ENCODE assay signal across 15 mouse cellular contexts in genomic region chr6:30671696-30672095, GRCm38 (mm10). TPM values are rescaled to one million over a fixed set of nuclear protein-coding genes. Genes with fewer than 3 reads are reported as not detected.
DNase-seq lines count a peak whose midpoint lies in the region; ATAC-seq and TF ChIP-seq lines count a peak whose summit lies in the region.
"Had no signal": no experiment of that assay in that cellular context is flagged by ENCODE, and none has a peak within 500 bp of the region (broad histone marks: within the 10 kb centered on the region; RNA-seq: fewer than 3 reads in every experiment).

No protein-coding gene starts in this region.

- no peak overlapping the region for H3K4me3 ChIP-seq in forebrain, embryonic 10.5 days
- H3K4me3 ChIP-seq in forebrain, postnatal 0 days (ENCODE audit: low read depth, low read length) = no peak overlapping the region
- H3K4me3 ChIP-seq in midbrain, embryonic 10.5 days = no peak overlapping the region
- no peak overlapping the region for H3K4me3 ChIP-seq in midbrain, postnatal 0 days (ENCODE audit: low read depth, low read length)
- H3K4me3 ChIP-seq in embryonic facial prominence, embryonic 15.5 days (replicated peaks) = no peak overlapping the region
- H3K4me3 ChIP-seq: intestine, embryonic 15.5 days; midbrain, embryonic 15.5 days had no signal

- no peak for DNase-seq in forebrain, embryonic 10.5 days (ENCODE audit: extremely low spot score, low spot score)
- DNase-seq in forebrain, postnatal 0 days = no peak
- no peak for DNase-seq in midbrain, embryonic 10.5 days (ENCODE audit: low spot score)
- no peak for DNase-seq in midbrain, postnatal 0 days (ENCODE audit: low spot score)
- DNase-seq in cerebellum, postnatal 4 days (ENCODE audit: low spot score in 2 of 2) = no peak
- no peak for DNase-seq in liver
- DNase-seq: gastrocnemius, postnatal 10 days; lung, embryonic 14.5 days had no signal

- H3K9me3 ChIP-seq in forebrain, embryonic 10.5 days = no peaks in the 10 kb centered on the region
- H3K9me3 ChIP-seq in forebrain, postnatal 0 days (ENCODE audit: low read length) = no peaks in the 10 kb centered on the region
- H3K9me3 ChIP-seq in midbrain, embryonic 10.5 days (replicated peaks) = no peaks in the 10 kb centered on the region
- no peaks in the 10 kb centered on the region for H3K9me3 ChIP-seq in midbrain, postnatal 0 days (ENCODE audit: low read length)
- no peaks in the 10 kb centered on the region for H3K9me3 ChIP-seq in embryonic facial prominence, embryonic 15.5 days (replicated peaks)
- H3K9me3 ChIP-seq: G1E; intestine, embryonic 15.5 days; midbrain, embryonic 15.5 days had no signal

- 83% methylated on average over 5 of the region's 5 CpGs for WGBS in forebrain, embryonic 10.5 days
- 61% methylated on average over 5 of the region's 5 CpGs for WGBS in forebrain, postnatal 0 days
- 86% methylated on average over 5 of the region's 5 CpGs for WGBS in midbrain, embryonic 10.5 days
- 77% methylated on average over 5 of the region's 5 CpGs for WGBS in midbrain, postnatal 0 days
- 41% methylated on average over 5 of the region's 5 CpGs for WGBS in embryonic facial prominence, embryonic 15.5 days

- peaks cover 9% of the 10 kb centered on the region for H3K27me3 ChIP-seq in forebrain, embryonic 10.5 days (ENCODE audit: poor library complexity, severe bottlenecking)
- no peaks in the 10 kb centered on the region for H3K27me3 ChIP-seq in forebrain, postnatal 0 days (ENCODE audit: insufficient read depth, low read length)
- H3K27me3 ChIP-seq in midbrain, embryonic 10.5 days (ENCODE audit: low read depth, poor library complexity, severe bottlenecking) = peaks cover 18% of the 10 kb centered on the region
- H3K27me3 ChIP-seq in midbrain, postnatal 0 days (ENCODE audit: insufficient read depth, low read length) = no peaks in the 10 kb centered on the region
- H3K27me3 ChIP-seq in embryonic facial prominence, embryonic 15.5 days = no peaks in the 10 kb centered on the region
- H3K27me3 ChIP-seq: intestine, embryonic 15.5 days; midbrain, embryonic 15.5 days had no signal

- no peak overlapping the region for H3K9ac ChIP-seq in forebrain, postnatal 0 days
- H3K9ac ChIP-seq in midbrain, postnatal 0 days (replicated peaks; ENCODE audit: low read length, poor library complexity, severe bottlenecking) = no peak overlapping the region
- no peak overlapping the region for H3K9ac ChIP-seq in embryonic facial prominence, embryonic 15.5 days
- H3K9ac ChIP-seq: intestine, embryonic 15.5 days; lung, embryonic 14.5 days; midbrain, embryonic 15.5 days had no signal

- TF ChIP-seq CTCF in forebrain, postnatal 0 days (IDR thresholded peaks at IDR 0.05; ENCODE audit: low read depth) = no peak
- TF ChIP-seq CTCF in midbrain, postnatal 0 days (IDR thresholded peaks at IDR 0.05) = no peak

- no peak for ATAC-seq in forebrain, postnatal 0 days
- ATAC-seq in midbrain, postnatal 0 days (ENCODE audit: low FRiP score) = no peak
- peak; percentile 81 for ATAC-seq in embryonic facial prominence, embryonic 15.5 days (ENCODE audit: insufficient number of reproducible peaks, low FRiP score, low TSS enrichment, low read depth)
- ATAC-seq in megakaryocyte progenitor cell, adult 5-6 weeks (replicated peaks; ENCODE audit: poor library complexity) = peak; percentile 44; the same call in 1 of the 2 replicates
- ATAC-seq: intestine, embryonic 15.5 days; midbrain, embryonic 15.5 days had no signal

- peaks cover 94% of the 10 kb centered on the region for H3K4me1 ChIP-seq in forebrain, embryonic 10.5 days
- H3K4me1 ChIP-seq in forebrain, postnatal 0 days (ENCODE audit: insufficient read depth) = peaks cover 24% of the 10 kb centered on the region
- peaks cover 75% of the 10 kb centered on the region for H3K4me1 ChIP-seq in midbrain, embryonic 10.5 days
- peaks cover 17% of the 10 kb centered on the region; the same call in 1 of the 2 replicates for H3K4me1 ChIP-seq in midbrain, postnatal 0 days (ENCODE audit: insufficient read depth, low read length)
- H3K4me1 ChIP-seq in embryonic facial prominence, embryonic 15.5 days = peaks cover 69% of the 10 kb centered on the region

- no peak overlapping the region for H3K4me2 ChIP-seq in forebrain, postnatal 0 days (ENCODE audit: low read depth)
- no peak overlapping the region for H3K4me2 ChIP-seq in midbrain, postnatal 0 days (ENCODE audit: low read depth, low read length, poor library complexity, severe bottlenecking)
- H3K4me2 ChIP-seq in embryonic facial prominence, embryonic 15.5 days (replicated peaks) = no peak overlapping the region
- H3K4me2 ChIP-seq: intestine, embryonic 15.5 days; lung, embryonic 14.5 days; midbrain, embryonic 15.5 days had no signal

- H3K36me3 ChIP-seq in forebrain, embryonic 10.5 days (replicated peaks) = no peaks in the 10 kb centered on the region
- no peaks in the 10 kb centered on the region for H3K36me3 ChIP-seq in forebrain, postnatal 0 days (ENCODE audit: insufficient read depth)
- 0 out of 2 replicates have a peak, but pooled peaks cover 5% of the 10 kb centered on the region for H3K36me3 ChIP-seq in midbrain, embryonic 10.5 days
- H3K36me3 ChIP-seq in midbrain, postnatal 0 days (ENCODE audit: insufficient read depth, low read length) = no peaks in the 10 kb centered on the region
- H3K36me3 ChIP-seq in embryonic facial prominence, embryonic 15.5 days = no peaks in the 10 kb centered on the region
- H3K36me3 ChIP-seq: intestine, embryonic 15.5 days; midbrain, embryonic 15.5 days had no signal

- H3K27ac ChIP-seq in forebrain, embryonic 10.5 days = peak overlapping the region; percentile 78
- no peak overlapping the region for H3K27ac ChIP-seq in forebrain, postnatal 0 days (ENCODE audit: low read depth, low read length)
- H3K27ac ChIP-seq in midbrain, embryonic 10.5 days (replicated peaks) = peak overlapping the region; percentile 29
- H3K27ac ChIP-seq in midbrain, postnatal 0 days (ENCODE audit: low read depth, low read length) = no peak overlapping the region
- H3K27ac ChIP-seq in embryonic facial prominence, embryonic 15.5 days (replicated peaks) = peak overlapping the region; percentile 79
- H3K27ac ChIP-seq: midbrain, embryonic 15.5 days had no signal

RNA-seq across cellular contexts. Expression of gene Cep41, which starts 21.9 kb away (rescaled TPM):
- polyA plus RNA-seq in forebrain, embryonic 10.5 days (2016; fragmentation: Nextera tagmentation; extraction: Ambion mirVana) = 15.9 and 22.1 TPM in 2 replicates
- 10.2 and 14.1 TPM in 2 replicates for total RNA-seq in forebrain, postnatal 0 days (2014; rRNA removed)
- polyA plus RNA-seq in forebrain, postnatal 0 days (2015; fragmentation: Nextera tagmentation; extraction: Ambion mirVana) = 8.8 and 10.6 TPM in 2 replicates
- 19.8 and 24.0 TPM in 2 replicates for polyA plus RNA-seq in midbrain, embryonic 10.5 days (2016; fragmentation: Nextera tagmentation; extraction: Ambion mirVana)
- 8.1 and 15.7 TPM in 2 replicates for total RNA-seq in midbrain, postnatal 0 days (2014; rRNA removed)
- 8.3 and 9.5 TPM in 2 replicates for polyA plus RNA-seq in midbrain, postnatal 0 days (2015; fragmentation: Nextera tagmentation; extraction: Ambion mirVana)
- 30.9 and 33.1 TPM in 2 replicates for polyA plus RNA-seq in embryonic facial prominence, embryonic 15.5 days (2015; fragmentation: Nextera tagmentation; extraction: Ambion mirVana)
- 7.5 and 10.2 TPM in 2 replicates for total RNA-seq in megakaryocyte progenitor cell, adult 5-6 weeks (2015)
- 5.2 and 8.4 TPM in 2 replicates for total RNA-seq in megakaryocyte progenitor cell, adult 5-6 weeks (2017)

RNA-seq across cellular contexts. Expression of gene Cpa1, which starts 32.7 kb away (rescaled TPM):
- 0.21 TPM in 1 of 2 replicates, not detected in the other for polyA plus RNA-seq in forebrain, embryonic 10.5 days (2016; fragmentation: Nextera tagmentation; extraction: Ambion mirVana)
- 1.1 TPM in 1 of 2 replicates, not detected in the other for total RNA-seq in forebrain, postnatal 0 days (2014; rRNA removed)
- polyA plus RNA-seq in forebrain, postnatal 0 days (2015; fragmentation: Nextera tagmentation; extraction: Ambion mirVana) = 0.29 and 0.69 TPM in 2 replicates
- polyA plus RNA-seq in midbrain, embryonic 10.5 days (2016; fragmentation: Nextera tagmentation; extraction: Ambion mirVana) = 0.19 TPM in 1 of 2 replicates, not detected in the other
- total RNA-seq in midbrain, postnatal 0 days (2014; rRNA removed) = 0.60 and 0.94 TPM in 2 replicates
- 0.44 and 0.51 TPM in 2 replicates for polyA plus RNA-seq in midbrain, postnatal 0 days (2015; fragmentation: Nextera tagmentation; extraction: Ambion mirVana)
- polyA plus RNA-seq in embryonic facial prominence, embryonic 15.5 days (2015; fragmentation: Nextera tagmentation; extraction: Ambion mirVana) = 0.98 and 1.2 TPM in 2 replicates
- total RNA-seq in megakaryocyte progenitor cell, adult 5-6 weeks (2015) = not detected in 2 replicates
- not detected in 2 replicates for total RNA-seq in megakaryocyte progenitor cell, adult 5-6 weeks (2017)
- total RNA-seq: G1E; left cerebral cortex, postnatal 10 days; neutrophil, adult 5-6 weeks had no signal
- polyA plus RNA-seq: G1E had no signal

RNA-seq across cellular contexts. Expression of gene Mest, which starts 51.7 kb away (rescaled TPM):
- polyA plus RNA-seq in forebrain, embryonic 10.5 days (2016; fragmentation: Nextera tagmentation; extraction: Ambion mirVana) = 2,195 and 2,268 TPM in 2 replicates
- 127 and 212 TPM in 2 replicates for total RNA-seq in forebrain, postnatal 0 days (2014; rRNA removed)
- polyA plus RNA-seq in forebrain, postnatal 0 days (2015; fragmentation: Nextera tagmentation; extraction: Ambion mirVana) = 90.4 and 146 TPM in 2 replicates
- 1,366 and 1,939 TPM in 2 replicates for polyA plus RNA-seq in midbrain, embryonic 10.5 days (2016; fragmentation: Nextera tagmentation; extraction: Ambion mirVana)
- total RNA-seq in midbrain, postnatal 0 days (2014; rRNA removed) = 323 and 367 TPM in 2 replicates
- polyA plus RNA-seq in midbrain, postnatal 0 days (2015; fragmentation: Nextera tagmentation; extraction: Ambion mirVana) = 109 and 165 TPM in 2 replicates
- 1,312 and 1,376 TPM in 2 replicates for polyA plus RNA-seq in embryonic facial prominence, embryonic 15.5 days (2015; fragmentation: Nextera tagmentation; extraction: Ambion mirVana)
- total RNA-seq in megakaryocyte progenitor cell, adult 5-6 weeks (2015) = not detected in 2 replicates
- total RNA-seq in megakaryocyte progenitor cell, adult 5-6 weeks (2017) = 0.12 TPM in 1 of 2 replicates, not detected in the other

Comparison
In these comparisons a context has a peak if more than half of its experiments do, and no peak if none do; other contexts are left out.
1. H3K27ac ChIP-seq: peak in forebrain, embryonic 10.5 days (single experiment), midbrain, embryonic 10.5 days (single experiment) and embryonic facial prominence, embryonic 15.5 days (single experiment); none in forebrain, postnatal 0 days (single experiment) and midbrain, postnatal 0 days (single experiment).
2. ATAC-seq: peak in embryonic facial prominence, embryonic 15.5 days (single experiment) and megakaryocyte progenitor cell, adult 5-6 weeks (single experiment); none in forebrain, postnatal 0 days (single experiment) and midbrain, postnatal 0 days (single experiment).